Mouse (Mus musculus) CH12.LX (cell line): Measurements from ENCODE around the gene Degs2. TPM values are rescaled to one million over a fixed set of nuclear protein-coding genes. Genes with fewer than 3 reads are reported as not detected.

Source experiments
- DNase-seq: peaks from one replicate; pipeline ENCODE4 v3.0.0-alpha.2; 2013; ENCODE audit errors: extremely low read depth
- H3K27ac ChIP-seq: 2 replicates; pipeline ENCODE4 v1.5.1; 2012; ENCODE audit warnings: low read depth, mild to moderate bottlenecking, control low read depth, moderate library complexity; ENCODE audit not compliant: insufficient read depth
- H3K27me3 ChIP-seq: replicated peaks from 2 replicates; pipeline ENCODE3; 2012; ENCODE audit warnings: inconsistent platforms
- H3K36me3 ChIP-seq, 2 experiments: replicated peaks in 1 of 2; 2 replicates each; pipeline versions ENCODE3 to v1.6.1; 2012; ENCODE audit warnings: inconsistent platforms in 1 of 2, low read length in 1 of 2, mild to moderate bottlenecking in 1 of 2, mixed read lengths in 1 of 2, moderate library complexity in 1 of 2; ENCODE audit not compliant: control insufficient read depth in 1 of 2, insufficient read depth in 1 of 2
- H3K4me1 ChIP-seq, 2 experiments: 2 replicates each; pipeline ENCODE4 v1.6.1; 2012; ENCODE audit warnings: inconsistent platforms in 1 of 2, moderate library complexity in 1 of 2; ENCODE audit not compliant: insufficient read depth in 2 of 2, control insufficient read depth in 1 of 2
- H3K4me2 ChIP-seq: 2 replicates; pipeline ENCODE4 v1.6.1; 2012; ENCODE audit warnings: low read depth, mild to moderate bottlenecking, control low read depth; ENCODE audit not compliant: poor library complexity, insufficient read depth, severe bottlenecking
- H3K4me3 ChIP-seq, 3 experiments: fragments of 150-350 bp in 1 of 3; sonication (generic) in 1 of 3; replicated peaks in 1 of 3; 2 replicates each; pipeline versions ENCODE3 to v1.5.1; 2011 to 2012; ENCODE audit warnings: low read depth in 2 of 3, low read length in 2 of 3, mild to moderate bottlenecking in 2 of 3, moderate library complexity in 2 of 3, control low read depth in 1 of 3, improper control_type of control experiment in 1 of 3, inconsistent platforms in 1 of 3, mixed read lengths in 1 of 3; ENCODE audit not compliant: poor library complexity in 1 of 3
- H3K79me2 ChIP-seq: replicated peaks from 2 replicates; pipeline ENCODE4 v1.6.1; 2012; ENCODE audit warnings: mild to moderate bottlenecking, moderate library complexity; ENCODE audit not compliant: control insufficient read depth, poor library complexity, insufficient read depth, severe bottlenecking; ENCODE audit errors: extremely low read depth
- H3K9ac ChIP-seq: 2 replicates; pipeline ENCODE4 v1.6.1; 2012; ENCODE audit warnings: low read depth, mild to moderate bottlenecking, control low read depth, moderate library complexity; ENCODE audit not compliant: insufficient read depth
- H3K9me3 ChIP-seq: replicated peaks from 2 replicates; pipeline ENCODE3; 2012; ENCODE audit warnings: low read length, inconsistent platforms, mixed read lengths
- BHLHE40 ChIP-seq: IDR thresholded peaks from 2 replicates; pipeline ENCODE4 v1.6.1; 2011; ENCODE audit warnings: mild to moderate bottlenecking, low read depth, low read length, improper control_type of control experiment
- CTCF ChIP-seq, 2 experiments: IDR thresholded peaks in 1 of 2; conservative IDR thresholded peaks in 1 of 2; 2 replicates each; pipeline ENCODE4 v1.5.1; 2011 to 2012; ENCODE audit warnings: low read depth in 2 of 2, low read length in 2 of 2, improper control_type of control experiment in 1 of 2, inconsistent platforms in 1 of 2, mild to moderate bottlenecking in 1 of 2, moderate library complexity in 1 of 2
- E2F4 ChIP-seq: IDR thresholded peaks from 2 replicates; pipeline ENCODE4 v1.6.1; 2011; ENCODE audit warnings: low read depth, low read length, improper control_type of control experiment; ENCODE audit not compliant: insufficient replicate concordance
- GABPA ChIP-seq: IDR thresholded peaks from 2 replicates; pipeline ENCODE4 v1.6.1; 2012; ENCODE audit warnings: low read depth, low read length, improper control_type of control experiment, inconsistent platforms; ENCODE audit not compliant: insufficient replicate concordance
- HCFC1 ChIP-seq: IDR thresholded peaks from 2 replicates; pipeline ENCODE4 v1.6.1; 2012; ENCODE audit warnings: low read depth, mild to moderate bottlenecking, inconsistent platforms, low read length, improper control_type of control experiment
- IRF4 ChIP-seq: IDR thresholded peaks from 2 replicates; pipeline ENCODE4 v1.6.1; 2014; ENCODE audit warnings: low read depth, mild to moderate bottlenecking, inconsistent platforms, low read length, improper control_type of control experiment
- JUN ChIP-seq: IDR thresholded peaks from 2 replicates; pipeline ENCODE4 v1.6.1; 2011; ENCODE audit warnings: low read depth, mild to moderate bottlenecking, low read length, improper control_type of control experiment, moderate library complexity; ENCODE audit not compliant: insufficient read depth
- JUND ChIP-seq: conservative IDR thresholded peaks from 2 replicates; pipeline ENCODE4 v1.6.1; 2011; ENCODE audit warnings: low read depth, low read length, improper control_type of control experiment
- MAFK ChIP-seq: IDR thresholded peaks from 2 replicates; pipeline ENCODE4 v1.6.1; 2011; ENCODE audit warnings: low read length, improper control_type of control experiment; ENCODE audit not compliant: insufficient replicate concordance
- MAZ ChIP-seq: IDR thresholded peaks from 2 replicates; pipeline ENCODE4 v1.6.1; 2012; ENCODE audit warnings: low read depth, mild to moderate bottlenecking, inconsistent platforms, low read length, improper control_type of control experiment, moderate library complexity
- MEF2A ChIP-seq: IDR thresholded peaks from 2 replicates; pipeline ENCODE4 v1.6.1; 2014; ENCODE audit warnings: low read depth, mild to moderate bottlenecking, inconsistent platforms, low read length, improper control_type of control experiment, borderline replicate concordance
- MXI1 ChIP-seq: IDR thresholded peaks from 2 replicates; pipeline ENCODE4 v1.6.1; 2011; ENCODE audit warnings: mild to moderate bottlenecking, low read depth, low read length, improper control_type of control experiment
- MYC ChIP-seq: IDR thresholded peaks from 2 replicates; pipeline ENCODE4 v1.6.1; 2011; ENCODE audit warnings: low read depth, mild to moderate bottlenecking, improper control_type of control experiment, low read length
- NELFE ChIP-seq: IDR thresholded peaks from 2 replicates; pipeline ENCODE4 v1.6.1; 2011; ENCODE audit warnings: low read depth, low read length, improper control_type of control experiment
- NRF1 ChIP-seq: IDR thresholded peaks from 2 replicates; pipeline ENCODE4 v1.6.1; 2014; ENCODE audit warnings: low read depth, mild to moderate bottlenecking, inconsistent platforms, low read length, improper control_type of control experiment, moderate library complexity
- PAX5 ChIP-seq: IDR thresholded peaks from 2 replicates; pipeline ENCODE4 v1.6.1; 2012; ENCODE audit warnings: low read length, inconsistent platforms, mixed read lengths
- POLR2AphosphoS2 ChIP-seq: IDR thresholded peaks from 2 replicates; pipeline ENCODE4 v1.6.1; 2011; ENCODE audit warnings: low read depth, low read length, improper control_type of control experiment
- SMC3 ChIP-seq: IDR thresholded peaks from 2 replicates; pipeline ENCODE4 v1.6.1; 2011; ENCODE audit warnings: low read depth, low read length, improper control_type of control experiment
- TBP ChIP-seq: conservative IDR thresholded peaks from 2 replicates; pipeline ENCODE4 v1.6.1; 2011; ENCODE audit warnings: low read depth, low read length, improper control_type of control experiment
- USF1 ChIP-seq: IDR thresholded peaks from 2 replicates; pipeline ENCODE4 v1.6.1; 2014; ENCODE audit warnings: low read depth, mild to moderate bottlenecking, inconsistent platforms, low read length, improper control_type of control experiment
- ZC3H11A ChIP-seq: IDR thresholded peaks from 2 replicates; pipeline ENCODE4 v1.6.1; 2012; ENCODE audit warnings: low read depth, mild to moderate bottlenecking, inconsistent platforms, low read length, improper control_type of control experiment
- ZKSCAN1 ChIP-seq: IDR thresholded peaks from 2 replicates; pipeline ENCODE4 v1.6.1; 2012; ENCODE audit warnings: low read depth, inconsistent platforms, low read length, improper control_type of control experiment, borderline replicate concordance
- ZMIZ1 ChIP-seq: IDR thresholded peaks from 2 replicates; pipeline ENCODE4 v1.6.1; 2012; ENCODE audit warnings: low read depth, mild to moderate bottlenecking, inconsistent platforms, low read length, improper control_type of control experiment
- dilution Hi-C: fragments of 300-500 bp; cut with MboI; formaldehyde crosslinking; loops from 2 replicates; pipeline ENCODE4 v1.14.3; 2020; ENCODE audit warnings: low sequenced_read_pairs; ENCODE audit not compliant: extremely low pct_unique_long_range_greater_than_20kb, extremely low pct_ligation_motif_present
- in situ Hi-C: fragments of 300-500 bp; cut with MboI; formaldehyde crosslinking; loops from 3 replicates; pipeline ENCODE4 v1.14.3; 2019; ENCODE audit warnings: low sequenced_read_pairs, low pct_ligation_motif_present, low pct_unique_long_range_greater_than_20kb, mixed read lengths
- polyA plus RNA-seq: library from polyadenylated mRNA; unstranded; fragments of >175 nt; gene quantifications from 2 replicates; pipeline ENCODE4 v1.2.1, GENCODE M21; 2012; ENCODE audit warnings: low read depth; ENCODE audit not compliant: insufficient read length
- total RNA-seq, 2 experiments: library from RNA; depleted of rRNA; stranded (reverse); fragments of 300-350 nt in 1 of 2; fragments of >200 nt in 1 of 2; gene quantifications; 2 replicates each; pipeline ENCODE4 v1.2.3; 2012 to 2014

Gene Degs2
- total and polyA plus RNA-seq, 3 experiments: not detected

GRCm38 (mm10) chr12:108734386-108734785 lies 32.3 kb upstream of the Degs2 start:
- Histone ChIP-seq H3K4me1 (no peaks in the 10 kb centered on the region), H3K79me2 (no peaks in the 10 kb centered on the region), H3K9ac (no peak overlapping the region), H3K36me3 (no peaks in the 10 kb centered on the region), H3K27me3 (peaks cover 8% of the 10 kb centered on the region), H3K4me3 (no peak overlapping the region), H3K9me3 (no peaks in the 10 kb centered on the region), H3K27ac (no peak overlapping the region), H3K4me2 (no peak overlapping the region)
- no peak for TF ChIP-seq USF1
- no peak for TF ChIP-seq BHLHE40
- TF ChIP-seq IRF4: no peak
- no peak for TF ChIP-seq HCFC1
- no peak for TF ChIP-seq MAFK
- TF ChIP-seq MEF2A: no peak
- no peak for TF ChIP-seq SMC3
- TF ChIP-seq MAZ: no peak
- TF ChIP-seq JUND: no peak
- TF ChIP-seq TBP: no peak
- TF ChIP-seq ZKSCAN1: no peak
- no peak for TF ChIP-seq GABPA
- TF ChIP-seq MYC: no peak
- no peak for TF ChIP-seq PAX5
- no peak for TF ChIP-seq POLR2AphosphoS2
- no peak for TF ChIP-seq ZC3H11A
- no peak for TF ChIP-seq NELFE
- no peak for TF ChIP-seq CTCF (conservative IDR thresholded peaks at IDR 0.05 in 1 of 2, IDR thresholded peaks at IDR 0.05 in 1 of 2; ENCODE audit: low read depth in 2 of 2, low read length in 2 of 2)
- no peak for TF ChIP-seq MXI1
- TF ChIP-seq JUN: no peak
- dilution Hi-C loops (no loop called here), in situ Hi-C loops (no loop called here)
- DNase-seq: no peak

DNA sequence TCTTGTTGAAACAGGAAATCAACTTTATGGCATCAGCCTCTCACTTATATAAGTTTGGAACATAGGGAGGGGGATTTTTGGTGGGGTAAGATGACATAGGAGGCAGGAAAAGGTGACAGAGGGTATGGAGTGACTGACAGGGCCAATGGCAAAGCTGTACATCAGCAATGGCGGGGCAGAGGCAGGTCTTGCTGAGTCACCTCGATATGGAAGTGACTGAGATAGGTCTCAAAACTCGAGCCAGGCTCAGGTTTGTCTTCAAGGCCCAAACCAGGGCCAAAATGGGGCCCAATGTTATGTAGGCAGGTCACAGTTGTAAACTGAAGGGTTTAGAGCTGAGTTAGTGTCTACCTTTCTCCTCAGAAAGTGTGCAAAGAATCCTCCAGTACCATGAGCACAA lies 21.7 kb upstream of the Degs2 start:
- DNase-seq: no peak
- in situ Hi-C loops: no loop called here
- no peak overlapping the region for H3K9ac ChIP-seq
- no peaks in the 10 kb centered on the region for H3K36me3 ChIP-seq
- no peaks in the 10 kb centered on the region for H3K4me1 ChIP-seq
- H3K79me2 ChIP-seq: no peaks in the 10 kb centered on the region; the same call in 1 of the 2 replicates
- H3K9me3 ChIP-seq: peaks cover 3% of the 10 kb centered on the region
- no peak overlapping the region for H3K4me3 ChIP-seq
- no peak overlapping the region for H3K27ac ChIP-seq
- dilution Hi-C loops: no loop called here
- H3K4me2 ChIP-seq: no peak overlapping the region
- TF ChIP-seq ZMIZ1: no peak
- no peak for TF ChIP-seq NRF1
- TF ChIP-seq MEF2A: no peak
- TF ChIP-seq E2F4: no peak
- no peak for TF ChIP-seq GABPA
- no peak for TF ChIP-seq NELFE
- peaks cover 39% of the 10 kb centered on the region for H3K27me3 ChIP-seq
